Mouse (Mus musculus): ENCODE data around the gene Lig3. TPM values are rescaled to one million over a fixed set of nuclear protein-coding genes. Genes with fewer than 3 reads are reported as not detected.
A peak's percentile ranks its signal among the peaks of the same experiment; 100 is the strongest.
"Not testable (repeated sequence)": the region's sequence is repeated elsewhere in the genome, so short reads cannot be mapped to it uniquely, and the experiment has no call there.

Lig3 gene
- total RNA-seq, 2 experiments from 2014 or later, result 37.6 to 39.5 TPM

GRCm38 (mm10) chr11:82831008-82831893 is 50.3 kb downstream of the Lig3 start:
- no peak for ATAC-seq (replicated peaks; ENCODE audit: poor library complexity)

DNA sequence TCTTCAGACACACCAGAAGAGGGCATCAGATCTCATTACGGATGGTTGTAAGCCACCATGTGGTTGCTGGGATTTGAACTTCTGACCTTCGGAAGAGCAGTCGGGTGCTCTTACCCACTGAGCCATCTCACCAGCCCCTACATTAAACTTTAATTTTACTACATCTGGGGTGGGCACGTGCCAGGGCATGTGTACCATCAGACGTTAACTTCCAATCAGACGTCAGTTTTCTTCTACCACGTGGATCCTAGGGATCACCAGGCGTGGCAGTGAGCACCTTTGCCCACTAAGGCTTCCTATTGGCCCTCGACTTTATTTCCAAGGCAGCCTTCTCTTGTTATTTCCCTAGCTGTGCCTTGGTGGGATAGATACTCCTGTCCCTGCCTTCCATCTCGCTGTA is 51.5 kb downstream of the Lig3 start:
- ATAC-seq (replicated peaks; ENCODE audit: poor library complexity), result not testable (repeated sequence)

- ATAC-seq (replicated peaks; ENCODE audit: poor library complexity), result peak; percentile 80
These were observed 53.0 kb downstream of the Lig3 start for GRCm38 (mm10) chr11:82833929-82834328.

DNA sequence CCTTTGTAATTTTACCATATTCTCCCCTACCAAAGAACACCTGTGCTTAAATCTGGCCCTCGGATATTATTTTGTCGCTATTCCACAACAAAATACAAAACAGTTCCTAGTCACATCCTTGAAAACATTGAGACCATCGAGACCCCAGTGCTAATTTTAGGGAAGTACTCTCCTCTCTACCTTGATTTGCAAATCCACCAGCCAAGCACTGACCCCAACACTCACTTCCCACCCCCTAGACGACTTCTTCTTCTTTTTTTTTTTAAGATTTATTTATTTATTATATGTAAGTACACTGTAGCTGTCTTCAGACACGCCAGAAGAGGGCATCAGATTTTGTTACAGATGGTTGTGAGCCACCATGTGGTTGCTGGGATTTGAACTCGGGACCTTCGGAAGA is 53.5 kb downstream of the Lig3 start:
- ATAC-seq (replicated peaks; ENCODE audit: poor library complexity), result peak; percentile 59

- ATAC-seq (replicated peaks; ENCODE audit: poor library complexity), result no peak
These were observed 54.9 kb downstream of the Lig3 start for GRCm38 (mm10) chr11:82835616-82836432.

DNA sequence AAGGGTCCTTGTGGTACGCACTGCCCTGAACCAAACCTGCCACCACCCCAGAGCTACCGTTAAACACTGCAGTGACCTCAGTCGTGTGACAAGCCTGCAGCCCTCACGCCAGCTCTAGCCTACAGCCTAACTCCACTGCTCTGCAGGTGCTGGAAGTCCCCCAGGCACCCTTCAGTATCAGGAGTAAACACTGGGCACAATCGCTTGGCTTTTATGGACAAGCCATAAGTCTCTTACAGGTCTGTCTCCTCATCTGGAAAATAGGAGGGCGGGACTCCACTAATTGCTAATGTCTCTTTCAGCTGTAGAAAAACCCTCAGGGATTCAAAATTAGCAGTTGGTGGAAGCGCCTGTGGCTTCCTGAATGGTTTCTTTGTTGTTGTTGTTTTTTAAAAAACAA is 56.3 kb downstream of the Lig3 start:
- no peak for ATAC-seq (replicated peaks; ENCODE audit: poor library complexity)

GRCm38 (mm10) chr11:82837848-82838247 is 56.9 kb downstream of the Lig3 start:
- no peak for ATAC-seq (replicated peaks; ENCODE audit: poor library complexity)

- no peak for ATAC-seq (replicated peaks; ENCODE audit: poor library complexity)
These were observed 57.6 kb downstream of the Lig3 start for GRCm38 (mm10) chr11:82838511-82838910.

DNA sequence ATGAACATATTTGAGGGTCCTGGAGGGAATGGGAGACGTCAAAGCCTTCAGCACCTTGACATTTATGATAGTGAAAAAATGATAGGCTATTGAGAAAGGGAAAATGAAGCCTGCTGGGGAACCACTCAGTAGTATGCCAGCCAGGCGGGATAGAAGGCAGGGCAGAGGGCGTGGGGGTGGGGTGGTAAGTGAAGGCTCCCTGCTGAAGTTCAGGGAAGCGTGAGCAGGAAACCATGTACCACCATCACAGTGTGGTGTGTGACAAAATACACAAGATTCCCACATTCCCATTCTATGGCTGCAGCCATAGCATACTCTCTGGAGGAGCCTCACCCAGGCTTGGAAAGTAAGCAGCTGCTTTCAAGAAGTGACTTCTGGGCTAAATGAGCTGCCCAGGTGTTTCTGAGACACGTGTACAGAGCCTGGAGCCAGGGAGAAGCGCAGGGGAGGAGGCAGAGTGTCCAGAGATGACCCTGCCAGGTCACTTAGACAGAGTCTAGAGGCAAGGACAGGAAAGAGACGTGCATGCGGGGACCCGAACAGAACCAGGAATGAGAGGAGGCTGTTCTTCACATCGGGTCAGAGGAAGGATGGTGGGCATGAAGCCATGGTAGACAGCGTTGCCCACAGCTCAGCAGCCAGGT is 64.0 kb downstream of the Lig3 start:
- no peak for ATAC-seq (replicated peaks; ENCODE audit: poor library complexity)

DNA sequence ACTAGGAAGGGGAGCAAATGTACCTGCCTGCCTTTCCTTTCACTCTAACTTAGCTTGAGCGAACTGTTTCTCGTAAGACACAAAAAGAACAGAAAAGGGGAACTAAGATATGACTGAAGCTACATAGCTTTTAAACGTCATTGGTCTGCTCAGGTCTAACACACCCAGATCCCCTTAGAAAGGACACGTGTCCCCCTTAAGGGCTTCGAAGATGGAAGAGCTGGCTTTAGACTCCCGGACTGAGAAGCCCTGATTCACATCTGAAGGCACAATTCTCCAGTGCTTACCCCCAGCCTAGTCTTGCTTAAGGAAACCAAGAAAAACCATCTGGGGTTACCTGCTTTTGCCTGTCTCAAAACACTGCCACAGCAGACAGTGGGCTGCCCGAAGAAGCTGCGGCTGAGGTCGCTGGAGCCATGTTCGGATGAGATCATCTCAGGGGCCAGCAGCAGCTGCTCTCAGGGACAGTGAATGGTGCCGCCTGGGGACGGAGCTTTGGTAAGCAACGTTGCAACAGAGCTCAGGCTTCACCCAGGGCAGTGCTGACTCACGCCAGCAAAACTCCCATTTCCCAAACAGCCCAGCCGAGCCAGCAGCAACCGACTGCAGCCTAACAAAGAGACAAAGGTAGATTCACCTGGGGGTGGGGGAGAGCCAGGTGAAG is 64.6 kb downstream of the Lig3 start:
- peak; percentile 72 for ATAC-seq (replicated peaks; ENCODE audit: poor library complexity)

- peak; percentile 43 for ATAC-seq (replicated peaks; ENCODE audit: poor library complexity)
These were observed 65.2 kb downstream of the Lig3 start for GRCm38 (mm10) chr11:82846079-82846436.

DNA sequence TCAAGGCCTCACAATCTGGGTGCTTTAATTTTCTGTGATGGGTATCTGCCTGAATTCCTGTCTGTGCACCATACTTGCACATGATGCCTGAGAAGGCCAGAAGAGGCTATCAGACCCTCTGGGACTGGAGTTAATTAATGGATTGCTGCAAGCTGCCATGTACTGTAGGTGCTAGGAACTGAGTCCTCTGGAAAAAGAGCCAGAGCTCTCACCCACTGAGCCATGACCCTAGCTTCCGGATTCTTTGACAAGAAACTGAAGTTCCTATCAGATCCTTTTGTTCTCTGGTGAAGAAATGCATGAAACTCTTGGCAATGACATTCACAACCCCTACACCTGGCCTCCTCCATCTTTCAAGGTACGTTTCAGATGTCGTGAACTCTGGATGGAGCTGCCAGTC is 66.0 kb downstream of the Lig3 start:
- ATAC-seq (replicated peaks; ENCODE audit: poor library complexity), result no peak

- ATAC-seq (replicated peaks; ENCODE audit: poor library complexity), result peak; percentile 76
These were observed 66.7 kb downstream of the Lig3 start for GRCm38 (mm10) chr11:82847571-82848000.

GRCm38 (mm10) chr11:82850259-82850658 is 69.4 kb downstream of the Lig3 start:
- no peak for ATAC-seq (replicated peaks; ENCODE audit: poor library complexity)

- no peak for ATAC-seq (replicated peaks; ENCODE audit: poor library complexity)
These were observed 71.2 kb downstream of the Lig3 start for GRCm38 (mm10) chr11:82852115-82852514.

- ATAC-seq (replicated peaks; ENCODE audit: poor library complexity), result no peak
These were observed 71.6 kb downstream of the Lig3 start for GRCm38 (mm10) chr11:82852540-82852939.

DNA sequence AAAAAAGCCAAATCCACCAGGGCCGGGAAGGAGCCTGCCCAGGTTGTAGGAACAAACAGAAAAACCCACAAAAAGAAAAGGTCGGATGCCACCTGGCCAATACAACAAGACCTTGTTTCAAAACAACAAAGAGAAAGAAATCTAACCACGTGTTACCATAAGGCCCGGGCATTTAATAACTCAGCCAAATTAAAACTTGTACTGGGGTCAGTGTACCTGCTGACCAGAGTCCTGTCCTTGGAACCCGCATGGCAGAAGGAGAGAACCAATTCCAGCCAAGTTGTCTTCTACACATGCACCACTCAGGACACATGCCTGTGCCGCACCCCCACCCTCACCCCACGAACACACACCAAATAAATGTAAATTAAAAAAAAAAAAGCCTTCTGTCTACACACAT is 72.0 kb downstream of the Lig3 start:
- ATAC-seq (replicated peaks; ENCODE audit: poor library complexity), result no peak
